Mouse (Mus musculus) cortical plate, adult 2 months (tissue): ENCODE measurements at regions not wholly inside any gene's neighbourhood (a gene's known extent, or its start where the extent isn't known, plus 50 kb on each side); places are given as distances from the start of the nearest gene placed in this dataset.

Source experiments
- H3K27ac ChIP-seq: fragments of 200-500 bp; 2 replicates; pipeline ENCODE4 v1.5.1; 2012; ENCODE audit warnings: low read length, control low read depth, inconsistent platforms; ENCODE audit not compliant: insufficient read depth
- H3K4me1 ChIP-seq: fragments of 200-500 bp; 2 replicates; pipeline ENCODE4 v1.6.1; 2011; ENCODE audit warnings: low read length; ENCODE audit not compliant: control insufficient read depth, insufficient read depth
- H3K4me3 ChIP-seq: fragments of 200-500 bp; 2 replicates; pipeline ENCODE4 v1.5.1; 2011; ENCODE audit warnings: mild to moderate bottlenecking, low read length, control low read depth; ENCODE audit not compliant: insufficient read depth
- CTCF ChIP-seq: fragments of 200-500 bp; IDR thresholded peaks from 2 replicates; pipeline ENCODE4 v1.5.1; 2011; ENCODE audit warnings: mild to moderate bottlenecking, control low read depth, low read length; ENCODE audit not compliant: insufficient read depth; ENCODE audit errors: extremely low read depth
- POLR2A ChIP-seq: fragments of 200-500 bp; IDR thresholded peaks from 2 replicates; pipeline ENCODE4 v1.6.1; 2011; ENCODE audit warnings: mild to moderate bottlenecking, low read length, control low read depth; ENCODE audit not compliant: insufficient read depth; ENCODE audit errors: extremely low read depth

GRCm38 (mm10) chr12:48604401-48605197, 777.9 kb upstream of the Foxg1 start:
- TF ChIP-seq POLR2A (no peak), CTCF (no peak)
- Histone ChIP-seq H3K4me1 (no peaks in the 10 kb centered on the region), H3K4me3 (no peak overlapping the region), H3K27ac (no peak overlapping the region)

GRCm38 (mm10) chr12:48605423-48605822, 777.0 kb upstream of the Foxg1 start:
- TF ChIP-seq POLR2A (no peak), CTCF (no peak)
- Histone ChIP-seq H3K27ac (no peak overlapping the region), H3K4me3 (no peak overlapping the region), H3K4me1 (no peaks in the 10 kb centered on the region)

GRCm38 (mm10) chr12:48609391-48609790, 773.1 kb upstream of the Foxg1 start:
- H3K4me3 ChIP-seq: no peak overlapping the region
- H3K4me1 ChIP-seq: no peaks in the 10 kb centered on the region
- H3K27ac ChIP-seq: no peak overlapping the region
- TF ChIP-seq CTCF: no peak
- TF ChIP-seq POLR2A: no peak

GRCm38 (mm10) chr12:48612066-48612465, 770.4 kb upstream of the Foxg1 start:
- H3K4me3 ChIP-seq: no peak overlapping the region
- TF ChIP-seq POLR2A (no peak), CTCF (no peak)
- H3K27ac ChIP-seq: no peak overlapping the region
- no peaks in the 10 kb centered on the region for H3K4me1 ChIP-seq

- H3K4me1 ChIP-seq: no peaks in the 10 kb centered on the region
- no peak overlapping the region for H3K4me3 ChIP-seq
- no peak for TF ChIP-seq POLR2A
- TF ChIP-seq CTCF: no peak
- no peak overlapping the region for H3K27ac ChIP-seq
Observed at GRCm38 (mm10) chr12:48616337-48616736, 766.1 kb upstream of the Foxg1 start.

- H3K4me3 ChIP-seq: no peak overlapping the region
- TF ChIP-seq CTCF (no peak), POLR2A (no peak)
Observed at GRCm38 (mm10) chr12:48633559-48633958, 748.9 kb upstream of the Foxg1 start.

GRCm38 (mm10) chr12:48634671-48635241, 747.7 kb upstream of the Foxg1 start:
- Histone ChIP-seq H3K4me1 (no peaks in the 10 kb centered on the region), H3K4me3 (no peak overlapping the region), H3K27ac (no peak overlapping the region)
- TF ChIP-seq CTCF: no peak
- no peak for TF ChIP-seq POLR2A

More at GRCm38 (mm10) chr12:48633559-48633958, 748.9 kb upstream of the Foxg1 start:
- Histone ChIP-seq H3K4me1 (no peaks in the 10 kb centered on the region), H3K27ac (no peak overlapping the region)

GRCm38 (mm10) chr12:48641974-48642373, 740.5 kb upstream of the Foxg1 start:
- no peak overlapping the region for H3K27ac ChIP-seq
- H3K4me1 ChIP-seq: no peaks in the 10 kb centered on the region
- TF ChIP-seq POLR2A (no peak), CTCF (no peak)
- H3K4me3 ChIP-seq: no peak overlapping the region

GRCm38 (mm10) chr12:48645135-48645534, 737.3 kb upstream of the Foxg1 start:
- TF ChIP-seq POLR2A: no peak
- TF ChIP-seq CTCF: no peak
- no peaks in the 10 kb centered on the region for H3K4me1 ChIP-seq
- H3K4me3 ChIP-seq: no peak overlapping the region
- H3K27ac ChIP-seq: no peak overlapping the region

- TF ChIP-seq CTCF (peak; percentile 33), POLR2A (no peak)
- no peak overlapping the region for H3K4me3 ChIP-seq
- no peaks in the 10 kb centered on the region for H3K4me1 ChIP-seq
- no peak overlapping the region for H3K27ac ChIP-seq
Observed at GRCm38 (mm10) chr12:48645910-48646309, 736.5 kb upstream of the Foxg1 start.

- H3K27ac ChIP-seq: no peak overlapping the region
- H3K4me3 ChIP-seq: no peak overlapping the region
- H3K4me1 ChIP-seq: no peaks in the 10 kb centered on the region
- no peak for TF ChIP-seq CTCF
- no peak for TF ChIP-seq POLR2A
Observed at GRCm38 (mm10) chr12:48675176-48675575, 707.3 kb upstream of the Foxg1 start.
